ENCODE assay signal across 13 mouse cellular contexts in genomic region chr17:7285292-7285691, GRCm38 (mm10). TPM values are rescaled to one million over a fixed set of nuclear protein-coding genes. Genes with fewer than 3 reads are reported as not detected.
DNase-seq lines count a peak whose midpoint lies in the region; ATAC-seq lines count a peak whose summit lies in the region.
"Had no signal": no experiment of that assay in that cellular context is flagged by ENCODE, and none has a peak within 500 bp of the region (broad histone marks: within the 10 kb centered on the region; RNA-seq: fewer than 3 reads in every experiment).

No protein-coding gene starts in this region.

- H3K27ac ChIP-seq in hindbrain, embryonic 13.5 days = peak overlapping the region; percentile 14; the same call in 1 of the 2 replicates
- H3K27ac ChIP-seq in hindbrain, embryonic 12.5 days = no peak overlapping the region
- peak overlapping the region; percentile 43 for H3K27ac ChIP-seq in lung, embryonic 15.5 days
- peak overlapping the region; percentile 39; the same call in 1 of the 2 replicates for H3K27ac ChIP-seq in stomach, embryonic 16.5 days (ENCODE audit: low read length)

- ATAC-seq in frontal cortex, adult (ENCODE audit: low TSS enrichment) = peak; percentile 24; the same call in 1 of the 2 replicates
- ATAC-seq in hindbrain, embryonic 13.5 days (ENCODE audit: low FRiP score) = no peak
- ATAC-seq in hindbrain, embryonic 12.5 days (ENCODE audit: low FRiP score) = no peak
- ATAC-seq in lung, embryonic 15.5 days (ENCODE audit: borderline replicate concordance, extremely low read depth, low FRiP score, low TSS enrichment) = peak; percentile 54; the same call in 1 of the 2 replicates
- no peak for ATAC-seq in stomach, embryonic 16.5 days (ENCODE audit: insufficient read depth, low FRiP score)

- no peak overlapping the region for H3K4me2 ChIP-seq in hindbrain, embryonic 13.5 days
- no peak overlapping the region for H3K4me2 ChIP-seq in hindbrain, embryonic 12.5 days (replicated peaks)
- no peak overlapping the region for H3K4me2 ChIP-seq in lung, embryonic 15.5 days
- H3K4me2 ChIP-seq in stomach, embryonic 16.5 days (ENCODE audit: low read depth, low read length) = no peak overlapping the region

- H3K4me1 ChIP-seq in hindbrain, embryonic 13.5 days (replicated peaks) = peaks cover 30% of the 10 kb centered on the region
- H3K4me1 ChIP-seq in hindbrain, embryonic 12.5 days = 0 out of 2 replicates have a peak, but pooled peaks cover 4% of the 10 kb centered on the region
- H3K4me1 ChIP-seq in lung, embryonic 15.5 days = peaks cover 22% of the 10 kb centered on the region
- peaks cover 12% of the 10 kb centered on the region for H3K4me1 ChIP-seq in stomach, embryonic 16.5 days (ENCODE audit: control insufficient read depth, insufficient read depth, low read length)

- H3K4me3 ChIP-seq in hindbrain, embryonic 13.5 days = no peak overlapping the region
- H3K4me3 ChIP-seq in hindbrain, embryonic 12.5 days = no peak overlapping the region
- no peak overlapping the region for H3K4me3 ChIP-seq in lung, embryonic 15.5 days
- no peak overlapping the region for H3K4me3 ChIP-seq in stomach, embryonic 16.5 days (replicated peaks; ENCODE audit: low read length)

- 90% methylated on average over 12 of the region's 12 CpGs for WGBS in hindbrain, embryonic 13.5 days
- WGBS in hindbrain, embryonic 12.5 days = 86% methylated on average over 12 of the region's 12 CpGs
- WGBS in lung, embryonic 15.5 days = 58% methylated on average over 12 of the region's 12 CpGs
- WGBS in stomach, embryonic 16.5 days = 60% methylated on average over 12 of the region's 12 CpGs

- H3K9ac ChIP-seq in hindbrain, embryonic 13.5 days = no peak overlapping the region
- no peak overlapping the region for H3K9ac ChIP-seq in hindbrain, embryonic 12.5 days
- H3K9ac ChIP-seq in lung, embryonic 15.5 days = no peak overlapping the region
- H3K9ac ChIP-seq in stomach, embryonic 16.5 days (ENCODE audit: low read length) = no peak overlapping the region

- DNase-seq in frontal cortex, postnatal 14 days (ENCODE audit: low spot score in 2 of 2) = no peak
- no peak for DNase-seq in lung, postnatal 14 days
- no peak for DNase-seq in embryo, embryonic 9.5 days (ENCODE audit: extremely low spot score)
- DNase-seq: adrenal gland, postnatal 14 days; thymus, postnatal 14 days had no signal

- no peaks in the 10 kb centered on the region for H3K9me3 ChIP-seq in hindbrain, embryonic 13.5 days
- H3K9me3 ChIP-seq in hindbrain, embryonic 12.5 days (replicated peaks) = no peaks in the 10 kb centered on the region
- no peaks in the 10 kb centered on the region for H3K9me3 ChIP-seq in lung, embryonic 15.5 days
- H3K9me3 ChIP-seq in stomach, embryonic 16.5 days (replicated peaks; ENCODE audit: control insufficient read depth, low read length) = no peaks in the 10 kb centered on the region

- H3K27me3 ChIP-seq in hindbrain, embryonic 13.5 days = no peaks in the 10 kb centered on the region
- no peaks in the 10 kb centered on the region for H3K27me3 ChIP-seq in hindbrain, embryonic 12.5 days
- no peaks in the 10 kb centered on the region for H3K27me3 ChIP-seq in lung, embryonic 15.5 days
- H3K27me3 ChIP-seq in stomach, embryonic 16.5 days (ENCODE audit: control insufficient read depth, insufficient read depth, low read length) = no peaks in the 10 kb centered on the region

- peaks cover 52% of the 10 kb centered on the region for H3K36me3 ChIP-seq in hindbrain, embryonic 13.5 days
- peaks cover 36% of the 10 kb centered on the region for H3K36me3 ChIP-seq in hindbrain, embryonic 12.5 days
- no peaks in the 10 kb centered on the region for H3K36me3 ChIP-seq in lung, embryonic 15.5 days
- no peaks in the 10 kb centered on the region for H3K36me3 ChIP-seq in stomach, embryonic 16.5 days (ENCODE audit: control insufficient read depth, insufficient read depth, low read length)

RNA-seq across cellular contexts. Expression of gene Tcp10a, which starts 39.2 kb away (rescaled TPM):
- polyA plus RNA-seq in hindbrain, embryonic 13.5 days (2015; fragmentation: Nextera tagmentation; extraction: Ambion mirVana) = not detected in 2 replicates
- not detected in 2 replicates for polyA plus RNA-seq in hindbrain, embryonic 12.5 days (2016; fragmentation: Nextera tagmentation; extraction: Ambion mirVana)
- 0.09 TPM in 1 of 2 replicates, not detected in the other for polyA plus RNA-seq in lung, embryonic 15.5 days (2015; fragmentation: Nextera tagmentation; extraction: Ambion mirVana)
- polyA plus RNA-seq in stomach, embryonic 16.5 days (2015; fragmentation: Nextera tagmentation; extraction: Ambion mirVana) = not detected in 2 replicates
- polyA plus RNA-seq: embryonic facial prominence, embryonic 14.5 days; limb, embryonic 14.5 days; neural tube, embryonic 14.5 days had no signal

Comparison
In these comparisons a context has a peak if more than half of its experiments do, and no peak if none do; other contexts are left out.
1. ATAC-seq: peak in frontal cortex, adult (single experiment) and lung, embryonic 15.5 days (single experiment); none in hindbrain, embryonic 13.5 days (single experiment), hindbrain, embryonic 12.5 days (single experiment) and stomach, embryonic 16.5 days (single experiment).